Mouse (Mus musculus): Measurements from ENCODE around the gene Tekt1. TPM values are rescaled to one million over a fixed set of nuclear protein-coding genes. Genes with fewer than 3 reads are reported as not detected.
A peak's percentile ranks its signal among the peaks of the same experiment; 100 is the strongest.

Gene Tekt1
- polyA plus RNA-seq (2014; fragmentation: Nextera tagmentation; extraction: Ambion mirVana): 5.2 and 5.3 TPM in 2 replicates

GRCm38 (mm10) chr11:72362347-72362741 lies at the start of gene Tekt1:
Tekt1 (minus strand) TSS chr11:72362442.
- H3K4me2 ChIP-seq (ENCODE audit: low read depth, low read length, severe bottlenecking): peak within 1 kb of the TSS; percentile 88
- no peaks in the 10 kb centered on the region for H3K9me3 ChIP-seq (ENCODE audit: control insufficient read depth, low read length)
- ATAC-seq (replicated peaks; ENCODE audit: low FRiP score) (no peak), DNase-seq (ENCODE audit: low spot score) (no peak)
- peak within 1 kb of the TSS; percentile 74 for H3K9ac ChIP-seq (ENCODE audit: low read length)
- H3K27ac ChIP-seq (ENCODE audit: low read depth, low read length): no peak within 1 kb of the TSS
- H3K36me3 ChIP-seq (ENCODE audit: control insufficient read depth, insufficient read depth, low read length): no peaks in the 10 kb centered on the region
- H3K4me3 ChIP-seq (ENCODE audit: low read depth, low read length): peak within 1 kb of the TSS; percentile 42
- H3K4me1 ChIP-seq (replicated peaks; ENCODE audit: control insufficient read depth, insufficient read depth, low read length): peaks cover 3% of the 10 kb centered on the region; the same call in 1 of the 2 replicates
- H3K27me3 ChIP-seq (ENCODE audit: control insufficient read depth, insufficient read depth, low read length): no peaks in the 10 kb centered on the region
- WGBS: 35% methylated on average over 10 of the region's 10 CpGs

DNA sequence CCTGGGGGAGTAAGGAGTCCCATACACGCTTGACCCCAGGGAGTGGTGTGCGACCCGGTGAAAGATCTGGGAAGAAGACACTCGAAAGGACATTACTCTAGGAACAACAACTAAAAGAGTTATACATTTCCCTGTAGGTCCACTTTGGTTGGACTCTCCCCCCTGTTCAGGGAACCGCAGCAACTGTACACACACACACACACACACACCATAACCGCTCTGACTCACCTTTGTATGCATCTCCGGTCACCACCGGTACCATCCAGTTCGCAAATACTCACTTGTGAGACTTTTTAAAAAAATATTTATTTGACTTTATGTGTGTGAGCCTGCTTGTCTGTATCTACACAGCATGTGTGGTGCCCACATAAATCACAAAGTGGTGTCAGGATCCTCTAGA lies 49.7 kb upstream of the Tekt1 start:
- H3K4me2 ChIP-seq (ENCODE audit: low read depth, low read length, severe bottlenecking): peak overlapping the region; percentile 85
- no peaks in the 10 kb centered on the region; the same call in 1 of the 2 replicates for H3K27me3 ChIP-seq (ENCODE audit: control insufficient read depth, insufficient read depth, low read length)
- no peak overlapping the region for H3K27ac ChIP-seq (ENCODE audit: low read depth, low read length)
- no peaks in the 10 kb centered on the region for H3K36me3 ChIP-seq (ENCODE audit: control insufficient read depth, insufficient read depth, low read length)
- 32% methylated on average over 9 of the region's 9 CpGs for WGBS
- DNase-seq (ENCODE audit: low spot score) (no peak), ATAC-seq (replicated peaks; ENCODE audit: low FRiP score) (no peak)
- peaks cover 4% of the 10 kb centered on the region; the same call in 1 of the 2 replicates for H3K4me1 ChIP-seq (replicated peaks; ENCODE audit: control insufficient read depth, insufficient read depth, low read length)
- H3K9me3 ChIP-seq (ENCODE audit: control insufficient read depth, low read length): no peaks in the 10 kb centered on the region
- no peak overlapping the region for H3K9ac ChIP-seq (ENCODE audit: low read length)
- H3K4me3 ChIP-seq (ENCODE audit: low read depth, low read length): peak overlapping the region; percentile 43

DNA sequence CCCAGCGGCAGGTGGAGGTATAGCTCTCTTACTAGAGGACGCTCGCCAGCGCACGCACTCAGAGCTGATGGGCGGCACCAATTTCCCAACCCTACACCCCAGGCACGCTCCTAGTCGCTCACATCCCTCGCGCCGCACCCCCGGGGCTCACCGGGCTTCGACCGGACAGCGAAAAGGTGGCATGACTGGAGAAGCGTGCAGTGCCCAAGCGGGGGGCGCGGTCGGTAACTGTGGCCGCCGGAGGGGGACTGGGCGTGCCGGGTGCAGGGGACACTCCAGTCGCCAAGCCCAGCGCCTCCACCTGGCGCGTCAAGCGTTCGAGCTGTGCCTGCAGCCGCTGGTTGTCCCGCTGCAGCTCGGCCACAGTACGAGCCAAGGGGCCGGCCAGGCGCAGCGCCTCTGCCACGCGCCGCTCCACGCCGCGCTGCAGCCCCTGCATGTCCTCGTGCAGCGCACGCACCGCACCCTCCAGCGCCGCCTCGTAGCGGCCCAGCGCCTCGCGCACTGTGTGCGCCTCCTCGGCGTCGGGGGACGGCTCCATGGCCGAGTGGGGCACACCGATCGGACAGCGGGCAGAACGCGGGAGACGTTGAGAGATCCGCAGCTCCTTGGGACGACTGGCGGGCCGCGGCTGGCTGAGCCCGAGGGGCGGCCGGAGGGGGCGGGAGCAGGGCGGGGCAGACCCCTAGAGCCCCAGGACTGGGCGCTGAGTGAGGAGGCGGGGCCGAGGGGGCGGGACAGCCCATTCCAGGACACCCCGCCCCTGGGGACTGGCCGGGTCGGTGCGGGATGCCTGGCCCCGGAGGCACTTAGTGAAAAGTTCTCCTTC lies 49.1 kb upstream of the Tekt1 start, which contains the start of gene Smtnl2:
Gene Smtnl2, minus strand, starts transcription at position 621 of the 829 bp plus-strand sequence.
- H3K27me3 ChIP-seq (ENCODE audit: control insufficient read depth, insufficient read depth, low read length): no peaks in the 10 kb centered on the region; the same call in 1 of the 2 replicates
- under 1% methylated on average over 84 of the region's 86 CpGs for WGBS
- DNase-seq (ENCODE audit: low spot score): peak; percentile 92
- H3K27ac ChIP-seq (ENCODE audit: low read depth, low read length): no peak within 1 kb of the TSS
- peak within 1 kb of the TSS; percentile 85 for H3K4me2 ChIP-seq (ENCODE audit: low read depth, low read length, severe bottlenecking)
- H3K9ac ChIP-seq (ENCODE audit: low read length): peak within 1 kb of the TSS; percentile 33
- ATAC-seq (replicated peaks; ENCODE audit: low FRiP score): peak; percentile 93
- peaks cover 4% of the 10 kb centered on the region; the same call in 1 of the 2 replicates for H3K4me1 ChIP-seq (replicated peaks; ENCODE audit: control insufficient read depth, insufficient read depth, low read length)
- no peaks in the 10 kb centered on the region for H3K36me3 ChIP-seq (ENCODE audit: control insufficient read depth, insufficient read depth, low read length)
- H3K4me3 ChIP-seq (ENCODE audit: low read depth, low read length): peak within 1 kb of the TSS; percentile 43
- no peaks in the 10 kb centered on the region for H3K9me3 ChIP-seq (ENCODE audit: control insufficient read depth, low read length)

- H3K36me3 ChIP-seq (ENCODE audit: control insufficient read depth, insufficient read depth, low read length): no peaks in the 10 kb centered on the region
- no peaks in the 10 kb centered on the region for H3K9me3 ChIP-seq (ENCODE audit: control insufficient read depth, low read length)
- peak overlapping the region; percentile 43 for H3K4me3 ChIP-seq (ENCODE audit: low read depth, low read length)
- H3K27me3 ChIP-seq (ENCODE audit: control insufficient read depth, insufficient read depth, low read length): no peaks in the 10 kb centered on the region; the same call in 1 of the 2 replicates
- under 1% methylated on average over 25 of the region's 25 CpGs for WGBS
- no peak overlapping the region for H3K9ac ChIP-seq (ENCODE audit: low read length)
- no peak overlapping the region for H3K27ac ChIP-seq (ENCODE audit: low read depth, low read length)
- H3K4me2 ChIP-seq (ENCODE audit: low read depth, low read length, severe bottlenecking): peak overlapping the region; percentile 85
- H3K4me1 ChIP-seq (replicated peaks; ENCODE audit: control insufficient read depth, insufficient read depth, low read length): peaks cover 4% of the 10 kb centered on the region; the same call in 1 of the 2 replicates
- ATAC-seq (replicated peaks; ENCODE audit: low FRiP score) (no peak; the same call in 1 of the 2 replicates), DNase-seq (ENCODE audit: low spot score) (no peak)
Measured at GRCm38 (mm10) chr11:72410521-72411092, 48.4 kb upstream of the Tekt1 start.

DNA sequence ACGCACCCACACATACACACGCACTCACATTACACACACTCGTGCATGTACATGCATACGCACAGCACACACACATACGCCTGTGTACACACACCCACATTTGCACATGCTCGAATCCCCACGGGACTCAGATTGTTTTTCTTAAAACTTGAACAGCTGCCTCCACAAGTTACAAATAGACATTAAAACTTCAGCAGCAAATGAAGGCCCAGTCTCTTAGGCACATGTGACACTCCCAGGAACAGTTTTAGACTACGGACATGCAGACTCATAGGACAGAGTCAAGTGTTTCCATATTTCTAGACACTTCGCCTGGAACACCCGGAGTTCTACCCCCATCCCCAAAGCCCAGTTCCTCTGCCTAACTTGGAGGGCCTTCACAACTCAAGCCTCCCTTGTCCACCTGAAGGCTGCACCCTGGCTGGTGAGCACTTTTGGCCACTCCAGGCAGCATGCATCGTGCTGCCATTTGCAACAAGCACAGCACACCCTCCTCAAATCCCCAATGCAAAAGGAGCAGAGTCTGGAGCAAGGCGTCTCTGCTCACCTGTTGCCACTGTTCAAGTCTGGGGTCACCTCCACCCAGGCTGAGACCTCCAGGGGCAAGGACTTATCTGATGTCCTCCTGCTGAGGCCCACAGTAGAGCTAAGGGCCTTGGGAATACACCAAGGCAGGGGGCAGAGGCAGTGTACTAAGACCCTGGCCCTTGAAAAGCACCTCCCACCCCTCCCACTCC lies 47.6 kb upstream of the Tekt1 start:
- Histone ChIP-seq H3K36me3 (ENCODE audit: control insufficient read depth, insufficient read depth, low read length) (no peaks in the 10 kb centered on the region), H3K9ac (ENCODE audit: low read length) (no peak overlapping the region), H3K4me3 (ENCODE audit: low read depth, low read length) (no peak overlapping the region), H3K4me1 (replicated peaks; ENCODE audit: control insufficient read depth, insufficient read depth, low read length) (peaks cover 4% of the 10 kb centered on the region; the same call in 1 of the 2 replicates), H3K27me3 (ENCODE audit: control insufficient read depth, insufficient read depth, low read length) (no peaks in the 10 kb centered on the region; the same call in 1 of the 2 replicates), H3K9me3 (ENCODE audit: control insufficient read depth, low read length) (no peaks in the 10 kb centered on the region), H3K27ac (ENCODE audit: low read depth, low read length) (no peak overlapping the region), H3K4me2 (ENCODE audit: low read depth, low read length, severe bottlenecking) (peak overlapping the region; percentile 11; the same call in 1 of the 2 replicates)
- DNase-seq (ENCODE audit: low spot score) (no peak), ATAC-seq (replicated peaks; ENCODE audit: low FRiP score) (no peak)
- WGBS: 81% methylated on average over 12 of the region's 12 CpGs

DNA sequence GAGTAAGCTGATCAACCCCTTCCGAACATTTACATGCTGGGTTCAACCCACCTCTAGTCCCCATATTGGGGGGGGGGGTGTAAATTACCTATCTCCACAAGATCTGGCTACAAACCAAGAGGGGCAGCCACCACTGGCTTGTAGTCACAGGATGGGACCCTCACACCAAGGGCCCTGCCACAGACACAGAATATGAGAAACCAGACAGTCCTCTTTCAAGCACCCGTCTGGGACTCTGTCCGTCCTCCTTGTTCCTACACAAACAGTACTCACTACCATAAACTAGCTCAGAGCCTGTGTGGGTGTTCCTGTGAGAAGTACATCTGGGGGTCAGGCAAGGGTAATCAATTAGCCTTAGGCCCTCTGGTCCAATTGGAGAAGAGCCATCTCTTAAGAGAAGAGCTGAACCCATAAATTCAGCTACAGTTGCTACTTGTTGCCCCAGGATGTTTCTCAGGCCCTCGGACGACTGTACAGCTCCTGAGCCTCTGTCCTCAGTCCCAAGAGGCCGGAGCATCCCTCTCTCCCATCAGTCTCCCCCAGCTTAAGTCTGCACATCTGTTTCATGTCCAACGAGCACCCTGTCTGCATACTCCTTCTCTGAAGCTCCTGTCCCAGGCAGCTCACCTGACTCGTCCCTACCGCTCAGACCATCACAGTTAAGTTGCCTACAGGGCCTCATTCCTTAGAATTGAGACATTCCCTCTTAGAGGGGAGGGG lies 46.4 kb upstream of the Tekt1 start:
- H3K4me3 ChIP-seq (ENCODE audit: low read depth, low read length): no peak overlapping the region
- ATAC-seq (replicated peaks; ENCODE audit: low FRiP score) (no peak), DNase-seq (ENCODE audit: low spot score) (no peak)
- H3K9me3 ChIP-seq (ENCODE audit: control insufficient read depth, low read length): no peaks in the 10 kb centered on the region
- WGBS: 52% methylated on average over 9 of the region's 9 CpGs
- no peak overlapping the region for H3K27ac ChIP-seq (ENCODE audit: low read depth, low read length)
- H3K4me2 ChIP-seq (ENCODE audit: low read depth, low read length, severe bottlenecking): no peak overlapping the region
- H3K27me3 ChIP-seq (ENCODE audit: control insufficient read depth, insufficient read depth, low read length): no peaks in the 10 kb centered on the region; the same call in 1 of the 2 replicates
- H3K36me3 ChIP-seq (ENCODE audit: control insufficient read depth, insufficient read depth, low read length): no peaks in the 10 kb centered on the region
- H3K9ac ChIP-seq (ENCODE audit: low read length): no peak overlapping the region
- H3K4me1 ChIP-seq (replicated peaks; ENCODE audit: control insufficient read depth, insufficient read depth, low read length): peaks cover 4% of the 10 kb centered on the region; the same call in 1 of the 2 replicates

DNA sequence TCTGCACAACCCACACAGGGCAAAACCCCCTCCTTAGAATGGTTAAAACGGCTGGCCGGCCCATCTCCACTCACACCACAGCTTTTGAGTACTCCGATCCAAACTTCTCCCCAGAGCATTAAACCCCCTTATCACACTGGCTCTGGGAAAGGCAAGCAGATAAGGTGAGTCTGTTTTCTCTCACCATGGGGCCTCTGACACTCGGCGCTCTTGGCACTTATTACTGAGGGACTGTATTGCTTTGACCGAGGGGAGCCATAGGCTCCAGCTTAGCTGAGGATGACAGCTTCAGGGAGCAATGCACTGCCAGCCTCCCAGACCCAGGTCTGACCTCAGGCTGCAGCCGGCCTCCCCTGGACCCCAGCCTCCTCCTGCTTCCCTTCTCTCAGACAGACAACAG lies 45.3 kb upstream of the Tekt1 start:
- no peaks in the 10 kb centered on the region; the same call in 1 of the 2 replicates for H3K27me3 ChIP-seq (ENCODE audit: control insufficient read depth, insufficient read depth, low read length)
- no peak overlapping the region for H3K9ac ChIP-seq (ENCODE audit: low read length)
- no peak for ATAC-seq (replicated peaks; ENCODE audit: low FRiP score)
- H3K36me3 ChIP-seq (ENCODE audit: control insufficient read depth, insufficient read depth, low read length): no peaks in the 10 kb centered on the region
- 18% methylated on average over 7 of the region's 7 CpGs for WGBS
- peaks cover 4% of the 10 kb centered on the region; the same call in 1 of the 2 replicates for H3K4me1 ChIP-seq (replicated peaks; ENCODE audit: control insufficient read depth, insufficient read depth, low read length)
- H3K4me3 ChIP-seq (ENCODE audit: low read depth, low read length): no peak overlapping the region
- no peak for DNase-seq (ENCODE audit: low spot score)
- H3K9me3 ChIP-seq (ENCODE audit: control insufficient read depth, low read length): no peaks in the 10 kb centered on the region
- H3K4me2 ChIP-seq (ENCODE audit: low read depth, low read length, severe bottlenecking): no peak overlapping the region
- no peak overlapping the region for H3K27ac ChIP-seq (ENCODE audit: low read depth, low read length)
